Mouse (Mus musculus) cerebellum, adult 9-10 months (tissue): ENCODE data around the gene Ywhag.

Source experiments
- DNase-seq: peaks from one replicate; pipeline ENCODE4 v3.0.0; 2022

Gene Ywhag

GRCm38 (mm10) chr5:135934481-135935175, at the start of gene Ywhag:
Gene Ywhag (minus strand): TSS chr5:135934616.
- DNase-seq = peak; percentile 97

- peak; percentile 76 for DNase-seq
These were observed 48.0 kb upstream of the Ywhag start for GRCm38 (mm10) chr5:135982398-135982797.

- no peak for DNase-seq
These were observed 45.5 kb upstream of the Ywhag start, which contains the start of gene Zp3 for GRCm38 (mm10) chr5:135979904-135980303. Gene Zp3 (plus strand): TSS chr5:135980099.

DNA sequence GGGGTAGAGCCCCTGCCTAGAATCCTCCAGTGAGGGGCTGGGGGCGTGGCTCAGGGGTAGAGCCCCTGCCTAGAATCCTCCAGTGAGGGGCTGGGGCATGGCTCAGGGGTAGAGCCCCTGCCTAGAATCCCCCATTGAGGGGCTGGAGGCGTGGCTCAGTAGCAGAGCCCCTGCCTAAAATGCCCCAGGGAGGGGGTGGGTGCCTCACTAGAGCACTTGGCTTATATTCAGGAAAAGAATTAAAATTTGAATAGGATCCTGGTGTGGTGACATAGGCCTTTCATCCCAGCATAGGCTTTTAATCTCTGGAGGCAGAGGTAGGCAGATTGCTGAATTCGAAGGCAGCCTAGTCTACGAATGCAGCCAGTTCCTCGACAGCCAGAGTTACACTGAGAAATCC, 45.0 kb upstream of the Ywhag start:
- no peak for DNase-seq

GRCm38 (mm10) chr5:135975893-135976668, 41.7 kb upstream of the Ywhag start:
- no peak for DNase-seq

DNA sequence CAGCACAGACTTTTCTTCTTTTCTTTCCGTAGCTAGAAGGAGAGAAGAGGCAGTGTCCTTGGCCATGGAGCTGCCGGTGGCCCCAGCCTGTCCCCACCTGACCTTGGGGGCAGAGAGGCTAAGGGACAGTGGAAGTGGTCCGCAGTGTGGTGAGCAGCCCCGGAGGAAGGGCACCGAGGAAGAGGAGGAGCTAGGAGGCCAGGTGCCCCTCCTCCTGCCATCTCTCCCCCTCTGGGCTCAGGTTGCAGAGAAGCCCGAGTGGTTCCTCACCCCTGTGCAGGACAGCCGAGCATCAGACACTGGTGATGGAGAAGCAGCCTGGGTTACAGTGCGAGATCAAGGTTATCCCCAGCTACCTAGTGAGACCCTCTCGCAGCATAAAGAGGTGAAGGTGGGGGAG, 39.9 kb upstream of the Ywhag start, which contains the start of gene Ssc4d:
TSS of gene Ssc4d (minus strand) at position 167 of the 400 bp plus-strand sequence.
- no peak for DNase-seq

DNA sequence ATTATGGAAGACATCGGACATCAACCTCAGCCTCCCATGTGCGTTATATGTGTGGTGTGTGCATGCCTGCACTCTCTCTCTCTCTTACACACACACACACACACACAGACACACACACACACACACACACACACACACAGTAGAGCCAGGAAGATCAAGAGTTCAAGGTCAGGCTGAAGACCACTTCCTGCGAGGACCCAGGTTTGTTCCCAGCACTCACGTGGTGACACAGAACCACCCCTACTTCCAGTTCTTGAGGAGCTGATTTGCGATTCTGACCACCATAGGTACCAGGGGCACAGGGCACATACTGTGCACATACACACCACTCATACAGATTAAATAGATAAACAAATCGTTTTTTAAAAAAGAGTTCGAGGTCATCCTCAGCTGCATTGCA, 37.5 kb upstream of the Ywhag start:
- DNase-seq = no peak

DNA sequence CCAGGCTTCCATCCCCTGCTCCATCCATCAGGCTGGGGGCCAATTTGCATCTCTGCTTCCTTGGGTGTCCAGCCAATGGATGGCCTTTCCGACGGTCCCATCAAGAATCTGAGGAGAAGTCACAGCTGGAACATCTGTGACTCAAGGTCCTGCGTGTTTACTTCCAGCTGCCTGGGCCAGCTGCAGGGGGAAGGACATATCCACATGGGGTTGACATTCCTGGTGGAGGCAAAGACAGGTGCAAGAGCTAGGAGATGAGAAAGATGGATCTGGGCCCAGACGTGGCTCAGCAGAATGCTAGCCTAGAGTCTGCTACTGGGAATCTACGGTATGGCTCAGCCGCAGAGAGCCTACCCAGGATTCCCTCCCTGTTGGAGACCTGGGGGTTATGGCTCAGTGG, 35.8 kb upstream of the Ywhag start:
- DNase-seq = no peak

GRCm38 (mm10) chr5:135968781-135969180, 34.4 kb upstream of the Ywhag start:
- peak; percentile 65 for DNase-seq

- no peak for DNase-seq
These were observed 32.5 kb upstream of the Ywhag start for GRCm38 (mm10) chr5:135966866-135967265.

DNA sequence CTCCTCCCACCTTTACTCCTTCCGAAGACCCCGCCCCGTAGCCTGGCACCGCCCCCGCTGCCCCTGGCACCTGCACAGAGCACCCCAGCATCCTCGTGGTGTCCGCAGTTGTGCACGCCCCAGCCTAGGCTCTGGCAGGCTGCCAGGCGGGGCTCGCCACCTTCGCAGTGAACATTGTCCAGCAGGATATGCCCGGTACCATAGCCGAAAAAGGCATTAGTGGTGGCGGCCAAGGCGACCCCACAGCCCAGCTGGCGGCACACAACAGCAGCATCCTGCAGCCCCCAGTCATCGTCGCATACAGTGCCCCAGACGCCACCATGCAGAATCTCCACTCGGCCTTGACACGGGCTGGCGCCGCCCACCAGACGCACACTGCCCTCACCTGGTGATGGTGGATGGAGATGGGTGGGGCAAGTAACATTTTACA, 31.1 kb upstream of the Ywhag start:
- DNase-seq = peak; percentile 67

DNA sequence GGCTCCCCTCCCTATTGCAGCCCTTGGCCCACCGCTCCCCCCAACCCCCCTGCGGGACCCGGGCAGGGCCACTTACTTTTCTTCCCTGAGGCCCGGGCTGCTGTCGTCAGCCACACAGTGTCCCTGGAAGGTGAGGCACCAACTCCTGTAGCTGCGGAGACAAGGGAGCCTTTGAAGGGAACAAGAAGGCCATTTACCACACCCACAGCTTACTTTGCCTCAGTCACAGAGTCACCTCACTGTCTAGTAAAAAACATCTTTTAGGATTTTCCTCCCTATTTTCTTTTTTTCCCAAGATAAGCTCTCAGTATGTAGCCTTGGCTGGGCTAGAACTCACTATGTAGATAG, 28.8 kb upstream of the Ywhag start:
- no peak for DNase-seq

- DNase-seq = peak; percentile 99
These were observed 28.3 kb upstream of the Ywhag start for GRCm38 (mm10) chr5:135962492-135963279.

GRCm38 (mm10) chr5:135962125-135962491, 27.7 kb upstream of the Ywhag start:
- DNase-seq = no peak

DNA sequence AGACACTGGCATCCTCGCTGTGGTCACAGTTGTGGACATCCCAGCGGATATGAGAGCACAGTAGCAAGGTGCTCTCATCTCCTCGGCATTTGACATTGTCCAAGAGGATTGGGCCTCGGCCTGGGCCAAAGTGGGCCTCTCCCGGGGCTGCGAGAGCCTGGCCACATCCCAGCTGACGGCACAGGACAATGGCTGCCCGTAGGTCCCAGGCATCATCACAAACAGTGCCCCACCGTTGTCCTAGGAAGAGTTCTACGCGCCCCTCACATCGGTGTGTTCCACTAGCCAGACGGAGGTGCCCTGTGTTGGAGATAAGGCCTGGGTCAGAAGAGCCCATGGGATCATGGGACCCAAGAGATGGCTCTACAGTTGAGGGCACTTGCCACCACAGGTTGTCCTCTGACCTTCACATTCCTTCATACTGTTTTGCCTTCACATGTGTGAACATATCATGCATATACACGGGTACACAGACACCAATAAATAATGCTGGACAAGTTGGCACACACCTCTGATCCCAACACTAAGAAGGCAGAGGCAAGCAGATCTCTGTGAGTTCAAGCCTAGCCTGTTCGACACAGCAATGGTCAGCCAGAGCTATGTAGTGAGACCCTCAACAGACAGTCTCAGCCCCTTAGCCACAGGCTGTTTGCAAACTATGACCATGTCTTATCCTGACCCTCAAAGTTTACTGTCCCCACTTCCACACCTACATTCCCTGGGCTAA, 26.7 kb upstream of the Ywhag start:
- DNase-seq = peak; percentile 63

DNA sequence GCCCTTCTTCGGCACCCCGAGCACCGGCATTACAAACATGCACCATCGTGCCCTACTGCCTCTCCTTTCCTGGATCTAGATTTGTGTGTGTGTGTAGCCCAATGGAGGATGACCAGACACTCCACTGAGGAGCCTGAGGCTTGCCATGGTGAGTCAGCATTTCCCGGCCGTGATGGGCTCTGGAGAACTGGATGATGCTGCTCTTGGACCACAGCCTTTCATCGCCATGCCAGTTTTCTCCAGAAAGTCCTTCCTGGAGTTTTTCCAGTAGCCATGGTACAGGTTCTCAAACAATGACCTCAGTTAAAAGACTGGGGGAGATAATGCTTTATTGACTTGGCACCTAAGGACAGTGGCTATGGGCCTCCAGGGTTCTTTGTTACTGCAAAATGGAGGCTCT, 25.5 kb upstream of the Ywhag start:
- DNase-seq = no peak

DNA sequence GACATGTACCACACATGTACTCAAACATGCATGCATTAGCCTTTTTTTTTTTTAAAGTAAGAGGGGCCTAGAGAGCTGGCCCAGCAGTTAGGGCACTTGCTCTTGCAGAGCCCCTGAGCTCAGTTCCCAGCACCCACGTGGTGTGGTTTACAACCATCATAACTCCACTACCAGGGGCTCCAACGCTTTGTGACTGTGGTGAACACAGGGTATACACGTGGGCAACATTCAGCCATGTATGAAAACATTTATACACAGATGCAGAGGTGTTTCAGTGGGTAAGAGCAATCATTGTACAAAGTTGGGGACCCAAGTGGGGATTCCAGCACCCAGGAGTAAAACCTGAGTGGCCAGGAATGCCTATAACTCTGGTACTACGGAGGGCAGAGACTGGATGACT, 24.0 kb upstream of the Ywhag start:
- no peak for DNase-seq

GRCm38 (mm10) chr5:135957207-135957974, 23.0 kb upstream of the Ywhag start:
- DNase-seq = peak; percentile 94

- no peak for DNase-seq
These were observed 22.1 kb upstream of the Ywhag start for GRCm38 (mm10) chr5:135956300-135957206.

DNA sequence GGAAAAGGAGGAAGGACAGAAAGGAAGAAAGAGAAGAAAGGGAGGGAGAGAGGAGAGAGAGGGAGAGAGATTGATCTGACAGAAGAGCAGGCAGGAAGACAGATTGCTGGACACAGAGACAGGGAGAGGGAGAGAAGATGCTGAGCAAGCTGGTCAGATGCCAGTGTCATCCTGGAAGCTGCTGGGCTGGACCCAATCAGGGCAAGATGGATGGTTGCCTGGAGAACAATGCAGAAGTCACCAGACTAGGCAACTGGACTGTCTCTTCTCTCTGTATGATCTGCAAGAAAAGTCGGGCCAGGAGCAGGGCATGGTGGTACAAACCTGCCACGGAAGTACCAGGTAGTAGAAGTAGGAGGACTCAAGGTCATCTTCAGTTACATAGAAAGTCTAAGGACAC, 18.4 kb upstream of the Ywhag start:
- DNase-seq = peak; percentile 58

DNA sequence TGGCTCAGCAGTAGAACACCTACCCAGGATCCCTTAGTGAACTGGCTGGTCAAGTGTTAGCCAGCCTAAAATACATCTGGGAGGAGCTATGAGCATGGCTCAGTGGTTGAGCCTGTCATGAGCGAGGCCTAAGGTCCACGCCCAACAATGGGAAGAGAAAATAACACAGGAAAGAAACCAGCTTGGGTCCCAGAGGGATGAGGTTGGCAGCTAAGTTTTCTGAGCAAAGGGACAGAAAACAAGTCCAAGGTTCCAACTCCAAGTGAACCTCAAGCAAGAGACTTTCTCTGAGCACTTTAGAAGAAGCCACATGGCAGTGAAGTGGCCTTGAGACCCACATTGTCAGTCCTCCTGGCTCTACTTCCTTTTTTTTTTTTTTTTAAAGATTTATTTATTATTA, 17.2 kb upstream of the Ywhag start:
- DNase-seq = no peak
